Mouse (Mus musculus) kidney, postnatal 4 days (tissue): Measurements from ENCODE around the gene Hpcal4.
"Not testable (repeated sequence)": the region's sequence is repeated elsewhere in the genome, so short reads cannot be mapped to it uniquely, and the experiment has no call there.

Source experiments
- DNase-seq, 2 experiments: peaks; one replicate each; pipeline ENCODE4 v3.0.0; 2021; ENCODE audit warnings: mixed read lengths in 2 of 2

Hpcal4 gene

DNA sequence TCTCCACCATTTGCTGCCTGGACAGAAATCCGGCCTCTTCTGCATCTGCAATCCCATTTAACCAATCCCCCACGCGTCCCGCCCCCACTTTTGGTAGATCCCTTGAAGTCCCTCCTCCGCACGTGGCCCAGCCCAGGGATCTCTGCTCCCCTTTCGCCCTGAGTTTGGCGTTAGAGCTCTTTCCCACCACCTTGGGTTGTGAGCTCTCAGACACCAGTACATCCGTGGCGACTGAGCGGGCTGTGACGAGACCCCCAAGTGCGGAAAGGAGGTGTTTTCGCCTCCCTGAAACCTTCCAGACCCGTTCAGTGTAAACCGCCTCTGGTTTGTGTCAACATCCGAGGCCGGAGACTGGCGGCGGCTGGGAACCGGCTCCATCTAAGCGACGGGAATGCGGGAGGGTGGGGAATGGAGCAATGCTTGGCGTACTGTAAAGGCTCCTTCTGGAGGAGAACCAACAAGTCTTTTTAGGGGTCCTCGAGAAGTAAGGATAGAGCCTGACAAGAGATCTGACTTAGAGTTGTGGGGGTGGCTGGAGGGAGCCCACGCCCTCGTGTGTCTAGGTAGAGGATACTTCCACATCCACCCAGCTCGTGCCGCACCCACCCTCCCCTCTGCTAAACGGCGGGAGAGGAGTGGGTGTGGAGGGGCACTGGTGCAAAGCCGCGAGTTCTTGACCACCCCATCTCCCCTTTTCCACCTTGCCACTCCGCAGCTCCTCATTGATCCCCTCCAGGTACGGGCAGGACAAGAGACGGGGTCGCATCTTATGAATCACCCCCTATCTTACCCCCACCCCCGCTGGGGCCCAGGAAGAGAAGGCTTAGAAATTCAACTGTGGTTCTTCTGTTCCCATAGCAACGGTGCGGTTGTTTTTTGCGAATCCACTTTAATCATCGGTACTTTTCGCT lies at the start of gene Hpcal4:
Gene Hpcal4 (plus strand): TSS at position 900 of the 911 bp plus-strand sequence.
- peak; percentile 65 to 70 for DNase-seq

- no peak for DNase-seq
Measured at GRCm38 (mm10) chr4:123137551-123137950, 45.5 kb upstream of the Hpcal4 start.

DNA sequence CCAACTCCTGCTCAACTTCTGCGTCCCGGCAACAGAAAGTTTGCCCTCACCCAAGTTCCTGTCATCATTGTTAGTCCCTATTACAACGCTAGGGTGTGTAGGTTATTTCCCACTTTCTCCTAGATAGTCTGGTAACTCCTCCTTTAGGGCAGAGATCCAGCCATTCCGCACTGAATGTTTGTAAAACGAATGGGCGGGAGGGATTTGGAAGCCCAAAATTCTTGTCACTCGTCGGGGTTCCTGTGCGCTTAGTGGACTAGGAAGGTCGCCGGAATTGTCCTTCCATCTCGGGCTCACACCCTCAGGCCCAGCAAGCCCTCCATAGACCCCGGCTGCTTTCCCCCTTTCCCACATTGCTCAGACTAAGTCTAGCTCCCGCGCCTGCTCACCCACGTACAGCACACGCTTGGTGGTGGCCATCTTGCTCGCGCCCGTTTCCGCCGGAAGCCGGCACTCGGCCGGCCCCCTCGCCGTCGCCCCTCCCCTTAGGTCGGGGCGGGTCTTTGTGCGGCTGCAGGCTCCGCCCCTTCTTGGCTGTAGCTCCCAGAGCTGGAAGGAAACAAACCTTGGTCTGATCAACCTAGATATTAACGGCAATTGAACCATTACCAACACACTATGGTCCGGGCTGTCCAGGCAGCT lies 43.4 kb upstream of the Hpcal4 start, which contains the start of gene Ppie:
Gene Ppie (minus strand): TSS at position 439 of the 642 bp plus-strand sequence.
- peak; percentile 89 to 93 for DNase-seq

GRCm38 (mm10) chr4:123147446-123148150 lies 35.4 kb upstream of the Hpcal4 start:
- DNase-seq: no peak

DNA sequence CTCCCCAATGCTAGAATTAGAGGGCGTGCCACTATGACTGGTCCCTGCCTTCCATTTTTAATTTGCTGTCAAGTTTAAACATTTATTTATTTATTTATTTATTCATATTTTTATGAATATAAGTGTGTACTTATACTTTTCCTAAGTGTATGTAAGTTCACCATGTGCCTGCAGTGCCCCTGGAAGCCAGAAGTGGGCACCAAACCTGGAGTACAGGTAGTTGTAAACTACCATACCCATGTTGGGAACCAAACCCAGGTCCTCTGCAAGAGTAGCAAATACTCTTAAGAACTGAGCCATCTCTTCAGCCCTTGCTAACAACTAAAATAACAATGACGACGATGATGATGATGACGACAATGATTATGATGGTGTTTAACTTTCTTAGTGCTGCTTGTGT lies 31.0 kb upstream of the Hpcal4 start:
- no peak for DNase-seq

- no peak for DNase-seq
Measured at GRCm38 (mm10) chr4:123152976-123153375, 30.1 kb upstream of the Hpcal4 start.

DNA sequence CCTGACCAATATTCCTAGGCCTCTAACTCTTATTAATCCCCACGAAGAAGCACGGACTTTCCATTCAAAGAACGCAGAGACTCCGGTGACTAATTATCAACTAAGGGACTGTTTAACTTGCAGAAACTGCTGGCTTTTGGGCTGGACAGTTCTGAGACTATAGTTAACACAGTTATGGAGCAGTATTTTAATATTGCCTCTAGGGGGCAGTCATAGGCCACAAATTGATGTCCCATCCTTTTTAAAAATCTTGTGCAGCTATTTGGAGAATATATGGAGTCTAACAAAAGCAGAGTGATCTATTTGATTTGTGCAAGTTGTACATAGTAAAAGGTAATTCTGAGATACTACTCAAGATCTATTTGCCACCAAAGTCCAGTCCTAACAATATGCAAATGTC lies 28.0 kb upstream of the Hpcal4 start:
- peak in 1 of 2 experiments; percentile 13 for DNase-seq

GRCm38 (mm10) chr4:123155427-123155826 lies 27.6 kb upstream of the Hpcal4 start:
- DNase-seq: no peak

- DNase-seq: no peak
Measured at GRCm38 (mm10) chr4:123155840-123156239, 27.2 kb upstream of the Hpcal4 start.

DNA sequence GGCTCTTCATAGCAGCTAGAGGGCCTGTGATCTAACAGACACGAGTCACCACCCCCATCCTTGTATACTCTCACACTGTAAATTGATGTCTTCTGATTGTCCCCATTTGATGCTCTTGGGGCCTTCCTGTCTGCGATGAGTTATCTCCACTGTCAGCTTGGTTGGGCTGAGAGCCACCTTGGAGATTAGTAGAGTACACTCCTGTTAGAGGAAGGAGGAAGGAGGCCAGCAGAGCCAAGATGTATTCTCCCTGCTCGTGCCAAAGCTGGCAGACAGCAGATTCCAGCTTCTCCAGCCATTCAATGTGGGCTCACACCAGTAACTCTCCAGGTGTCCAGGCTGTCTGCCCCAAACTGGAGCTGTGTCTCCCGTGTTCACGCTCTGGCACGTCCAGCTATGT lies 22.5 kb upstream of the Hpcal4 start:
- DNase-seq: no peak

DNA sequence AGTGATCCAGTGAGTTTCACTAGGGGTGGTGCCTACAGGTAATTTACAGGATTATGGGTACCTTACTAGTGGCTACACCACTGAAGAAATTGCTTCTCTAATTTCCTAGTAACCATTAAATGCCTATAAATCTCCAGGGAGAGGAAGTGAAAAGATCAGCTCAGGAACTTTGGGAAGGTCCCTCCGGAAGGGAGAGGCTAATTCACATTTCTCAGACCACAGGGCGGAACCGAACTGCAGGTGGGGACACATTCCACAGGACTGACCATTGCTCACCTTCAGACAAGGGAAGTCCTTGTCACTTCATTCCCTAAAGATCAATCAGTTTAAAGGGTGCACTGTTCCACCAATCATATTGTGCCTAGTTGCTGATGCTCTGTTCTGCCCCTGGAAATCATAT lies 21.8 kb upstream of the Hpcal4 start:
- DNase-seq: not testable (repeated sequence)

- DNase-seq: peak in 1 of 2 experiments; percentile 6
Measured at GRCm38 (mm10) chr4:123162305-123162917, 20.6 kb upstream of the Hpcal4 start.

GRCm38 (mm10) chr4:123164157-123164556 lies 18.9 kb upstream of the Hpcal4 start:
- DNase-seq: peak in 1 of 2 experiments; percentile 10

GRCm38 (mm10) chr4:123171811-123172210 lies 11.2 kb upstream of the Hpcal4 start:
- DNase-seq: peak in 1 of 2 experiments; percentile 29

DNA sequence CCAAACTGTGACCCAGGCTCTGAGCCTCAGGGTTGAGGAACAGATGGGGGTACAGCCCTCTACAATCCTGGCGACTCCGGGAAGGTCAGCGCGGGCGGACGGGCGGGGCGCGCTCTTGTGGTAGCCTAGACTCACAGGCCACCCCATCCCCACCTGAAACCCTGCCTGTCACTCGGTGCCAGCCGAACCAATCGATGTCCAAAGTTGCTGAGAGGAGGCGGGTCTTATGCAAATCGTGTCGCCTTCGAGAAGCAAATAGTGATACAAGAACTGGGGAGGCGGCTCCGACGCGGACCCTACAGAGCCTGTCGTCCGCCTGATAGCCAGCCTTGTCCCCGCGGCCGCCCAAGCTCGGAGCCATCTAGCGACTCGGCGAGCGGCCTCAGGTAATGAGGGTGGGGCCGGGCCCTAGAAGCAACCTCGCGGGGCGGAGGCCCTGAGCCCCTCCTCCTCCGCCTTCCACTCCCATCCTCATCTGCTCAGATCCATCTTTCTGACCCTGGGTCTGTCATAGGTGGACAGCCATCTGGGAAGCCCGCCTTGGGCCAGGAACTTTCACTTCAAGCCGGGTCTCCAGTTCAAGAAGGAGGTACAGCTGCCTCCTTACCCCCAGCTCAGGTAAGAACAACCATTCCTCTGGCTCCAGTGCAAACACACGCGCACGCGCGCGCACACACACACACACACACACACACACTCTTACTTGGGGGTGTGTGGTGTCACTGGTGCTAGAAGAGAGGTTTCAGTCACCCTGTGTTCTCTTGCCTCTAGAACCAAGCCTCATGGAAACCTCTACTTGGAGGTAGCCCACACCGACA lies 421 bp downstream of the Hpcal4 start:
- DNase-seq: peak; percentile 80 to 84

GRCm38 (mm10) chr4:123184816-123185215 lies 1.8 kb downstream of the Hpcal4 start:
- peak in 1 of 2 experiments; percentile 15 for DNase-seq

GRCm38 (mm10) chr4:123192336-123192735 lies 9.3 kb downstream of the Hpcal4 start:
- DNase-seq: no peak

GRCm38 (mm10) chr4:123193791-123194190 lies 10.8 kb downstream of the Hpcal4 start:
- DNase-seq: no peak

GRCm38 (mm10) chr4:123196695-123197094 lies 13.7 kb downstream of the Hpcal4 start:
- DNase-seq: peak; percentile 17 to 44

- peak; percentile 82 to 84 for DNase-seq
Measured at GRCm38 (mm10) chr4:123200771-123201185, 17.8 kb downstream of the Hpcal4 start.
